Mouse (Mus musculus) heart, postnatal 25 days (tissue): ENCODE measurements around the gene Cdr2l. TPM values are rescaled to one million over a fixed set of nuclear protein-coding genes. Genes with fewer than 3 reads are reported as not detected.

Experiments used
- DNase-seq: peaks from one replicate; pipeline ENCODE4 v3.0.0; 2022; ENCODE audit warnings: low spot score
- intact Hi-C: fragments of 180-260 bp; cut with DNase I; formaldehyde crosslinking; loops from one replicate; pipeline ENCODE4 v1.15.1; 2025
- total RNA-seq, 2 experiments: library from RNA; stranded (reverse); gene quantifications; 2 replicates each; pipeline ENCODE4 v1.2.3; 2021

Cdr2l gene
- 1 to 10 TPM; 5.5 to 6.6 TPM for total RNA-seq

DNA sequence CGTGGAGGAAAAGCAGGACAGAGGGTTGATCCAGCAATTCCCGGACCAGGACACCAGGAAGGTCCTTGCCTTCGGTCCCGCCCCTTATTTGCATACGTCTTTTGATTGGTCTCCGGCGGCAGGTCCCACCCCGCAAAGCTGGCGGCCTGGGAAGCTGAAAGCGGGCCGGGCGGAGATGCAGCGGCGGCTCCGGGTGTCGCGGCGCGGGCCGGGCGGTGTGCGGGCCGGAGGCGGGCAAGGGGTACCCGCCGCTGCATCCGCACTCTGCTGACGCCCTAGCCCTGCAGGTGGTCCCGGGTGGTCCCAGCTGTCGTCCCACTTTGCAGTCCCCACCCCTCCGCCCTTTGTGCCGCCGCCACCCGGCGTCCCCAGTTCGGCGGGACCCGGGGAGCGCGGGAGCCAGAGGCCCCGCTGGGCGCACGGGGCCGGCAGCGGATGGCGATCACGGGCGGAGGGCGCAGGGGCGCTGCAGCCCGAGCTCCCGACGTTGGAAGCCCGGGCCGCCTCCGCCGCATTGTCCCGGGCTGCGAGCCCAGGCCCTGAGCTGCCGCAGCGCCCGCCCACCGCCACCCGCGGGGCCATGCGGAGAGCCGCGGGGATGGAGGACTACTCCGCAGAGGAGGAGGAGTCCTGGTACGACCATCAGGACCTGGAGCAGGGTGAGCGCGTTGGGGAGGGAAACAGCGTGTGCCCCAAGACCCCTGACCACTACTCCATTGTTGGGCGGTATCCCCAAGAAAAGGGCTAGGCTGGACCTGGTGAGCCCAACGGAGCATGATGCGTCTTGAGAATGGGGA is at the start of gene Cdr2l:
TSS of gene Cdr2l (plus strand) at position 174 of the 797 bp plus-strand sequence.
- DNase-seq: peak; percentile 89
- intact Hi-C loops: no loop called here

DNA sequence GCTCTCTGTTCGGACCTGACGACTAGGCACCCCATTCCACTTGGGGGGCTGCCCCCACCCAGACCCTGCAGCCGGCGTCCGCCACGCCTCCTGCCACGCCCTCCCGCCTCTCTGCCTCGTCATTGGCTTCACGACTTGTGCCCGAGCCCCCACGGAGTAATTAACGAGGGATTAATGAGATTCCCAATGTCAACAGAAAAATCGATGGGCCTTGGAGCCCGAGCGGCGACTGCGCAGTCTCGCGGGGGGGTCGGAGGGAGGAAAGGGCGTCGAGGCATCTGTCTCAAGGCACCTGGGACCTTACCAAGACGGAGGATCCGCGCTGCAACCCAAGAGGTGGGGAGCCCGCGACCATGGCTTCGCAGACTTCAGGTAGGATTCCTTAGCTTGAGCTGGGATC is 47.2 kb upstream of the Cdr2l start, which contains the start of gene Otop3:
TSS of gene Otop3 (plus strand) at position 201 of the 400 bp plus-strand sequence.
- intact Hi-C loops: no loop called here
- DNase-seq: no peak

DNA sequence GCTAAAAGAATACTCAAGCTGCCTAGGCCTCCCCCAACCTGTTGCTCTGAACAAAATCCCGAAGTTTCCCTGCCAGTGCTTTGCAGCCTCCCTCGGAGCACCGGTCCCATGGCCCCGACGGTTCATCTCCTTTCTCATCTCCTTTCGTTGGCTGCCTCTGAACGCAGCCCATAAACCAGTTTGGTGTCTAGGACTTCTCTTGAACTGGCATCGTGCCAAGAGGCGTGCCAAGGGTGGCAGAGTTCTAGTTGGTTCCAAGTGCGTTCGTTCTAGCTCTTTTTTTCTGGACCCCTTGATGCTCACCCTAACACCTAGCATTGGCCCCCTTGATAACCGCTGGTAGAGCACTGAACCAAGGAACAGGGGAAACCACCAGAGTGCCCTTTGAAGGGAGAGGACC is 46.5 kb upstream of the Cdr2l start:
- intact Hi-C loops: no loop called here
- no peak for DNase-seq

DNA sequence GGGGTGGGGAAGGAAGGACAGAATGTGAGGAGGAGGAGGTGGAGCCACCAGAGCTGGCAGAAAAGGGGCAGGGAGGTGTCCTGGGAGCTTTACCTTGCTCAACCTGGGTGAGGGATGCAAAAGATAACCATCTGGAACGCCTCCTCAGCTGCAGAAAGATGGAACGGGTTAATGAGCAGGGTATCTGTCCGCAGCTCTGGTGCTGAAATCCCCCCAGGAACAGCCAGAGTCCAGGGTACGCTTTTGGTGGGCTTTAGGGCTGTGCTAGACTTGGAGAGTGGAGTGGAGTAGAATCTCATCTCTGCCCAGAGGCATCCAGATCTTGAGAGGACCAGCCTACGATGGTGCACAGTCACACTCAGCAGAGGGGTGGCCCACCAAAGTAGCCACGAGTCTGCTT is 45.6 kb upstream of the Cdr2l start:
- intact Hi-C loops: no loop called here
- no peak for DNase-seq

DNA sequence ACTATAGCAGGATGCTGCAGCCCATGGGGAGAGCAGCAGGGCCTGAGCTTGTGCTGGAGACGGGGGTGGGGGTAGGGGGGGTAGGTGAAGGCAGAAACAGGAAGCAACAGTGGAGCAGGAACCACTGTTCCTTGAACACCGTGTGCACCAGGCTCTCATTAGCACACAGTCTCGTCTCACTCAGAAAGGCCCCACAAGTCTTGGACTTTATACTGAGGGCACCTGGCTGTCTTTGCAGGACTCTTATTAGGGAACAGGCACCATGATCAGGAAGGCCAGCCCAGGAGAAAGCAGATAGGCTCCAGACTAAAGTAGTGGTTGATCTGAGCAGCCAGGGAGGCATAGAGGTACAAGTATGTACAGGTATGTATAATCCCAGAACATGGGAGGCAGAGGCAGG is 44.4 kb upstream of the Cdr2l start:
- intact Hi-C loops: no loop called here
- DNase-seq: no peak

DNA sequence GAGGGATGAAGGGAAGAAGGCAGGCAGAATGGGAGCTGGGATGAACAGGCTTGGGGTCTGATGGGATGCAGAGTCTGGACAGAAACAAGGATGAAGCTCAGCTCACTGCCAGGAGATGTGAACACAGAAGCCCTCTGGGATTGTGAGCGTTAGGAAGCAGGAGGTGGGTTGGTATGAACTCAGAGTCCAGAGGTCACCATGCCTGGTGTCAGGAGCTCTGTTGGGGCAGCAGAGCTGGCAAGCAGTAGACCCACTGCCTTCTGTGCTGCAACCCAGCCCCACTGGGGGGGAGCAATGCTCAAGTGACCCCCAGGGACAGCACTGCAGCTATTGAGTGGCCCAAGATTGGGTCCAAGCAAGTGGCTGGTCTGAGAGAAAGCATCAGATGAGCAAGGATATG is 43.9 kb upstream of the Cdr2l start:
- no peak for DNase-seq
- intact Hi-C loops: no loop called here

DNA sequence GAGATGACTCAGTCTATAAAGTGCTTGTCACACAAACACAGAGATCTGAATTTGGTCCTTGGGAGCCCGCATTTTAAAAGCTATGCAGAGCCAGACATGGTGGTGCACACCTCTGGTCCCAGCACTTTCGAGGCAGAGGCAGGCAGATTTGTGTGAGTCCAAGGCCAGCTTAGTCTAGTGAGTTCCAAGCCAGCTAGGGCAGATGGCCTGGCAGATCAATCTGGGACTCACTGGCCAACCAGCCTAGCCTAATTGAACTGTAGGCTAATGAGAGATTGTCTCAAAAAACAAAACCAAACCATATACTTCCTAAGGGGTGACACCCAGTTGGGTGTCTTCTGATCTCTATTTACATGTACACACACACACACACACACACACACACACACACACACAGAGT is 40.5 kb upstream of the Cdr2l start:
- DNase-seq: no peak
- intact Hi-C loops: no loop called here

DNA sequence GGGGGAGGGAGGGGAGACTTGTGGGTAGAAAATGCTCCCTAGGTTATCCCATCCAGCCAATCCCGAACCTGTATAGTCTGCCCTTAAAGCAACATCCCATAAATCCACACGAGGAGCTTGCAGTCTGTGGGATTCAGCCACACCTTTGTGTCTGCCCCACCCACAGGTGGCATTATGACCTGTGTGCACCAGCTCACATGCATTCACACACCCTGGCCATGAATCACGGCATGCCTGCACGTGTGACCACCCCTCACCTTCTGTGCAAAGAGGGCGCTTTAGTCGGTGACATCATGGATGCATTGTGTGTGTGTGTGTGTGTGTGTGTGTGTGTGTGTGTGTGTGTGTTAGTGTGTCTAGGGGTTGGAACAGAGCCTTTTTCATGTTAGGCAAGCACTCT is 39.9 kb upstream of the Cdr2l start:
- intact Hi-C loops: no loop called here
- no peak for DNase-seq

DNA sequence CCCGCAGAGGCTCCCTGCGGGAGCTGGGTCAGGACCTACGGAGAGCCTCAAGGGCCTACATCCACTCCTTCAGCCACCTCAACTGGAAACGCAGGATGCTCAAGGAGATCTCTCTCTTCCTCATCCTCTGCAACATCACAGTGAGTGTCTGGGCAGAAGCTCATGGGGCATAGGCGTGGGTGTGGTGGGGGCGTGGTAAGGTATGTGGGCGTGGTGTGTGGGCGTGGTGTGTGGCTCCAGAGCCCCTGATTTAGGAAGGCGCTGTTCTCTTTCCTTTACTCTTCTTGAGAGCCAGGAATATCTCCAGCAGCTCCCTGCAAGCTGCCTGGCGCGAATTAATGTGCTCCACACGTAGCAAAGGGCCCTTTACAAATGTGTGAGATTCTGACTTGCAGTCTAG is 36.7 kb upstream of the Cdr2l start:
- intact Hi-C loops: no loop called here
- no peak for DNase-seq

DNA sequence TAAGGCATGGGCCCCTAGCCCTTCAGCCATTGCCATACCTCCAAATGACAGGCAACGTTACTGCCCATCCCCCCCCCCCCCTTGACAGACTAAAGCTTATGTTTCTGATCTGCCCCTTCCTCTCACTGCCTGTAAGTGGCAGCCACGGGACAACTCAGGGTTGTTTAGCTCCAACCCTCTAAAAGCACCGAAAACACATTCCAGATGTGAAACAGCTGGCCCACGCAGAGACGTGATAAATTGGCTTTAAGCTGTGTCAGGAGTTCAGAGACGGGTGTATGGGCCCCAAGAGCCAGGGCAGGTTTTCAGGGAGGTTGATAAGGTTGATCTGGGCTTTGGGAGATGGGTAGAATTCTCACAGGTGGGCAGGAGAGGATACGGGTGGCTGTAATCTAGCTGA is 36.2 kb upstream of the Cdr2l start:
- no peak for DNase-seq
- intact Hi-C loops: no loop called here

DNA sequence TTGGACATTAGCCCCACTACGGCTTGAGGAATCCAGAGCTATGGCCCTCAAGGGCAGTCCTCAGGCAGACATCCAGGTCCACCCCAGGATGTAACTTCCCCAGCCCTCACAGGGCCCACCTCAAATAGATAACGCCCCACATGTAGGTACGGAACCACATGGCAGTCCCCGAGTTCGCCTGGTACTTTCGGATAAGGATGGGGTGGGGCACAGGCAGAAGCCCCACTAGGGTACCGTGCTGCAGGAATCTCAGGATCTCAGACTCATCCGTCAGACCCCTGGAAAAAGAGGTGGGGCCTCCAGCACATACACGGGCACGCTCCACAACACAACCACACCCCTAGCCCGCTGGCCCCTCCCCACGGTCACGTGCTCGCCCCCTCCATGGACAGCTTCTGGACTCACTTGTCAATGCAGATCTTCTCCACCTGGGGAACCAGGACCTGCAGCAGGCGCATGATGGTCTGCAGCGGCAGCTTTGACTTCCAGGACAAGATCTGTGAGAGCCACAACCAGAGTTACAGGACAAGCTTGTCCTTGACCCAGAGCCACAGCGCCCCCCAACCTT is 33.0 kb upstream of the Cdr2l start:
- DNase-seq: no peak
- intact Hi-C loops: no loop called here

DNA sequence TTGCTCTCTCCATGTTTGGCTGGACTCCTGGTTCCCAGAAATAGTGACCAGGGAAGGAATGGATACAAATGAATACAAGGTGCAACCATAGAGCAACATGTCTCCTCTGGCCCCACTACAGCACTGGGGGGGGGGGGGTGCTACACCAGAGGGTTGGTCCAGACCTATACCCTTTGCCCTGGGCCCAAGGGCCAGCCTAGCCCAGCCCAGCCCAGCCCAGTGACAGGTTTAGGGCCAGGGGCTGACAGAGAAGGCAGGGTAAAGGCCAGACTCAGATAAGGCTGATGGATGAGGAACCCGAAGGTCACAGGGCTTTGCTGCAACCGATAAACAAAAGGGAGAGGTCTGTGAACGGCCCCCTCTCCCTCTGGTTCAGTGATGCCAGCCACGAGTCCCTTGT is 31.7 kb upstream of the Cdr2l start:
- intact Hi-C loops: loop anchor here (5.0 kb wide), 1 partner anchor 148 kb away; no protein-coding TSS in a partner anchor
- no peak for DNase-seq

DNA sequence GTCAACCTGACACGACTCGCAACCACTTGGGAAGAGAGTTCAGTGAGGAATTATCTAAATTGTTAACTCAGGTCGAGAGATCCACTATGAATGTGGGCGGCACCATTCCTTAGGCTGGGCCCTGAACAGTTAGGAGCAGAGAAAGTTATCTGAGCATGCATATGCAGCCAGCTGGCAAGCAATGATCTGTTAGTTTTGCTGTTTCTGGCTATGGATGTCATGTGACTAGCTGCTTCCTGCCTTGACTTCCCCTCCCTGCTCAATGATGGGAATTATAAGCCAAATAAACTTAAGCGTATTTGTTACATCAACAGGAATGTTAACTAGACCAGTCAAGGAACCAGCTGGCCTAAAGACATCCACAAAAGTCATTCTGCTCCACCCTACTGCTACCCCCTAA is 28.3 kb upstream of the Cdr2l start:
- intact Hi-C loops: loop anchor here (5.0 kb wide), 1 partner anchor 151 kb away; no protein-coding TSS in a partner anchor
- DNase-seq: no peak

DNA sequence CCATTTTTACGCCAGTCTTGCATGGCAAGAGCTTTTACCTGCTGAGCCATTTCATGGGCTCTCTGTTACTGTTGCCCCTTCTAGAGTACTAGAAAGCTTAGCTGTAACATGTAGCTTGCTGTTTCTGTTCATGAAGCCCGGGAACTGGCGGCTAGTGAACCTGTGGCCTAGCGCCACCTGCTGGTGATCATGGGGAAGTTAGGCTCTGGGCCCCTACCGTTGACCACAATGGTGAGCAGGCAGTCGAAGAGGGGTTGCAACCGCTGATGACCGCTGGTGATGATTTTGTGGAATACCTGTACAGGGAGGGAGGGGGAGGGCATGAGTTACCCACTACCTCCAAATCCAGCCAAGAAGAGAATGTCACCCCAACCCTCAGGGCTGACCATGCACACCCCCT is 27.5 kb upstream of the Cdr2l start:
- intact Hi-C loops: loop anchor here (1.0 to 5.0 kb wide), 2 partner anchors 32 to 152 kb away; partner anchors contain the start of gene Ush1g
- no peak for DNase-seq

DNA sequence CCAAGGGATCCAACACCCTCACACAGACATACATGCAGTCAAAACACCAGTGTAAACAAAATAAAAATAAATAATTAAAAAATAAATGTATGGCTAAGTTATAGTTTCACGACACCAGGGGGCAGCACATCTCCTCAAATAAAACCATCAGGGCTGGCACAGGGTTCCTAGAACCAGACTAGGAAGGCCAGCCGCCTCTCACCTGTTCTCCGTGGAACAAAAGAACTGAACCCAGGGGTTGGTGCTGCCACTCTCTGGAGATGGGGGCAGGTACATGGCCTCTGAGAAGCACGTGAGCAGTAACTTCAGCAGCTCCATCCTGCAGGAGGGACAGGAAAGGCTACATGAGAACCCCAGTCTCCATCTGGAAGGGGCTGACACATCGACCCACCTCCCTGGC is 23.2 kb upstream of the Cdr2l start:
- intact Hi-C loops: loop anchor here (1.0 to 5.0 kb wide), 3 partner anchors 54 to 115 kb away; no protein-coding TSS in a partner anchor
- DNase-seq: no peak

DNA sequence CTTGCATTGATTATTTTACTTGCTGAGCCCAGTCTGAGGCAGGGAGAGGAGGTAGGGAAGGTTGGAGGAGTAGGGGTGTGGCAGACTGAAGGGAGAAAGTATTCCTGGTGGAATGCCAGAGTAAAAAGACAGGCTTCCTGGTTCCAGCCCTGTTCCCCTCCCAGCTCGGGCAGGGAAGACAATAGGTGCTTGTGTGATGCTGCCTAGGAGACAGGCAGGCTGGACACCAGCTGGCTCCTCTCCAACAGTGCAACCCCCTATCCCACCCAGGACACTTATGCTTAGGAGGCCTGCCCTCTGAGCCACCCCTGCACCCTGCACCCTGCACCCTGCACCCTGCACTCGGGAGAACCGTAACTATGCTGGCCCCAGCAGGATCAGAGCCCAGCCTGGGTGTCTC is 22.4 kb upstream of the Cdr2l start:
- no peak for DNase-seq
- intact Hi-C loops: loop anchor here (2.0 to 5.0 kb wide), 2 partner anchors 54 to 68 kb away; no protein-coding TSS in a partner anchor

DNA sequence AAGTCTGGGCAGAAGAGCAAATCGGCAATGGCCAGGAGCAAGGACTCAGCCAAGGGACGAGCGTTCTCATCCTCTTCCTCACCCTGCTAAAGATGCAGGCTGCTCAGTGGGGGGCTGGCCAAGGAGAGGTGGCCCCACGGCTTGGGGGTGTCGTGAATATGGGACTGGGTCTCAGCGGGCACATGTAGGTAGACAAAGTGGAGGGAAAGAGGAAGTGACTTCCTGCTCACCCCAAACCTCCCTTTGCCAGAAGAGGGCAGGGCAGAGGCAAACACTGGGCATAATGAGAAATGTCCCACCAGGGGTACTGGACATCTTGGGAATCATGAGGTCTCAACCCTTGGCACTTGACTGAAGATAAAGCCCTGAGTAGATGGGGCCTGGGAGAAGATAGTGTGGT is 22.0 kb upstream of the Cdr2l start:
- intact Hi-C loops: loop anchor here (2.0 to 5.0 kb wide), 2 partner anchors 53 to 68 kb away; no protein-coding TSS in a partner anchor
- DNase-seq: no peak

DNA sequence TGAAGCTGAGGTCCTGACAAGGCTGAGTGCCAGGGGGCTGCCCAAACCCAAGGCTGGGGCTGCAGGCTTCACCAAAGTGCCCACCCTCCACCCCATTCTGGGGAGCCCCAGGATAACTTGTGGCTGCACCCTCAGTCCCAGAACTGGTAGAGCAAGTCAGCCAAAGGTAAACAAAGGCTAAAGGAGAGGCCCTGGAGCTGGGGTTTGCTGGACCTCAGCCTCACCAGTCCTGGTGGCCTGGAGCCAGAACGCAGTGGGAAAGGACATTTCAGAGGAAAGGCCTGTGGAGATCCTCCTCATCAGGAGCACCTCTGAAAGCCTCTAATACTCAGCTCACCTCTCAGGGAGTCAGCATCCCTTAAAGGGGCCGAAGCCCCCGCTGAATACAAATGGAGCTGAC is 17.6 kb upstream of the Cdr2l start:
- intact Hi-C loops: no loop called here
- DNase-seq: no peak

DNA sequence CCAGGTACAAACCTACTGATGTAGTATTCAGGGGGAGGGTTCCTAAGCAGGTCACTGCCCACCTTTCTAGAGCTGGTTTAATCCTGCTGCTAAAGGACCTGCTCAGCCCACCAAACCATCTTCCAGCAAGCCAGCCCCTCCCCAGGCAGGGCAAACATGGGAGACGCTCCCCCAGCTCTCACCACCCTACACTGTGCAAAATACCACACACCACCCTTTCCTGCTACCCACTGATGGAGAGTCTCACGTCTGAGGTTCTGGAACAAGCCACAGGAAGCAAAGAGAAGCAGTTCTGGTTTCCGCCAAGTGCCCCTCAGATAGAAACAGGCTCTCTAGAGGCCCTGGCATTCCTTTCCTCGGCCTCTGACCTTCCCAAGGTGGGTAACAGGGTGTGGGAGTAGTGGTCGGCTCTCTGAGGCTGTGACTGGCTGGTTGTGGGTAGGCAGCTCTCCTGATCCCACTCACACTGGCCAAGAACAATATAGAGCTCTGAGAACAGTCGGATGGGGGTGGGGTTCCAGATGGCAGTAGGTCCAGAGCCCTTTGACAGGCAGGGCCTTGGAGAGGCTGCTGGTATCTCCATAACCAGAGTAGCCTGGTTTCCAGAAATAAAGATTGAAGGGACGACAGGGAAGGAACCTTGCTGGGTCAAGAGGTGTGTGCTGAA is 15.5 kb upstream of the Cdr2l start:
- no peak for DNase-seq
- intact Hi-C loops: no loop called here

DNA sequence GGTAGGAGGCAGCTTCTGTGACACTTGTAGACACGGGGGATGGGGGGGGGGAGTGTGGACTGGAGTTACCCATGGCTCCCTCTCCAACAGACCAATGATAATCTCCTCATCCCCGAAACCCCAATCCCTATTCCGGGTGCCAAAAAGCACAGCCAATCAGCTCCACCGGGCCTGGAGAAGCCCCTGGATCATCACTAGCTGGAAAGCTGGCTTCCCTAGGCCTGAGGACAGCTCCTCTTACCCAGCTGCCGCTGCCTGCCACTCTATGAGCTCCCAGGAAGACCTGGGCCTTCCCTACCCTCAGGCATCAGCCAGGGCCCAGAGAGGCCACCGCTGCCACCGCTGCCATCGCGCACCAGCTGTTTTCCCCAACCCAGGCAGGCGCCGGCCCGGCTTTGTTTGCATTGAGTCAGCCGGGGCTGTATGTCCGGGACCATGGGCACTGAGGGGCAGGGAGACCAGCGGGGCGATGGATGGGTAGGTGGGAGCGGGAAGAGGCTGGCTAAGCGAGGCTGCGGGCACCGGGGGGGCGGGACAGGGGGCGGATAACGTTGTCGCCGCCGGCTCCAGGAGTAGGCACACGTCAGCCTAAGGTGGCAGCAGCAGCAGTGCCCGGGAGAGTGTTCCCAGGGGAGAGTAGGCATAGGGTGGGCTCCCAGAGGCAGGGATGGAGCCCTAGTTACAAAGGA is 14.9 kb upstream of the Cdr2l start:
- intact Hi-C loops: no loop called here
- no peak for DNase-seq
